Mouse (Mus musculus) G1E (cell line): ENCODE data around the gene Grik1.

Experiments
- CTCF ChIP-seq: IDR thresholded peaks from 2 replicates; pipeline ENCODE4 v1.5.1; 2012; ENCODE audit warnings: low read depth, low read length, inconsistent platforms, mixed read lengths
- GATA1 ChIP-seq: IDR thresholded peaks from 2 replicates; pipeline ENCODE4 v1.6.1; 2012; ENCODE audit warnings: borderline replicate concordance, low read length, inconsistent platforms, mixed read lengths
- GATA2 ChIP-seq: IDR thresholded peaks from 2 replicates; pipeline ENCODE4 v1.6.1; 2012; ENCODE audit warnings: low read depth, low read length, inconsistent platforms, borderline replicate concordance
- POLR2AphosphoS5 ChIP-seq: IDR thresholded peaks from 2 replicates; pipeline ENCODE4 v1.6.1; 2012; ENCODE audit warnings: low read depth, low read length, inconsistent platforms; ENCODE audit not compliant: insufficient replicate concordance
- TAL1 ChIP-seq: conservative IDR thresholded peaks from 2 replicates; pipeline ENCODE4 v1.6.1; 2012; ENCODE audit warnings: low read depth, low read length, inconsistent platforms, mixed read lengths

- TF ChIP-seq CTCF (no peak), GATA1 (no peak), TAL1 (no peak), POLR2AphosphoS5 (no peak), GATA2 (no peak)
These were observed 148.5 kb downstream of the Grik1 start for GRCm38 (mm10) chr16:88141594-88141993.
